Mouse (Mus musculus) spleen, postnatal 4 days (tissue): Measurements from ENCODE around the gene Lpar5.
"Not testable (repeated sequence)": the region's sequence is repeated elsewhere in the genome, so short reads cannot be mapped to it uniquely, and the experiment has no call there.

Source experiments
- DNase-seq, 2 experiments: peaks; one replicate each; pipeline ENCODE4 v3.0.0; 2022; ENCODE audit warnings: low spot score in 2 of 2

Lpar5 gene

DNA sequence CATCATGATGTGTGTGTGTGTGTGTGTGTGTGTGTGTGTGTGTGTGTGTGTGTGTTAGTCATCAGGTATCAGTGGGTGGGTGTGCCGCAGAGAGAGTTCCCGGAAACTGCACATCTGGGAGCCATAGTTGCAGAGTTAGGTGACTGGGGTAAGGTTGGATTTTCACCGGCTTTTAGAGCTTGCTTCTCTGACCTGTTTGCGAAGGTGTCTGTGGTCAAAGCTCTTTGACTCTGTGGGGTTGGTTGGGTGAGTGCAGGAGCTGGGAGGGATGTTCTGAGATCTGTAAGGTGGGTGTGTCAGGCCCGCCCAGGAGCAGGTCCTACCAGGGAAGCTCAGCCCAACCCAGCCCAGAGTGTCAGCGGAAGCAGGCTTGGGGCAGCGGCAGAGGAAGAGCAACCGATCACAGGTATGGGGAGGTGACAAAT is at the start of gene Lpar5:
Gene Lpar5 (plus strand): TSS at position 350 of the 425 bp plus-strand sequence.
- no peak for DNase-seq

DNA sequence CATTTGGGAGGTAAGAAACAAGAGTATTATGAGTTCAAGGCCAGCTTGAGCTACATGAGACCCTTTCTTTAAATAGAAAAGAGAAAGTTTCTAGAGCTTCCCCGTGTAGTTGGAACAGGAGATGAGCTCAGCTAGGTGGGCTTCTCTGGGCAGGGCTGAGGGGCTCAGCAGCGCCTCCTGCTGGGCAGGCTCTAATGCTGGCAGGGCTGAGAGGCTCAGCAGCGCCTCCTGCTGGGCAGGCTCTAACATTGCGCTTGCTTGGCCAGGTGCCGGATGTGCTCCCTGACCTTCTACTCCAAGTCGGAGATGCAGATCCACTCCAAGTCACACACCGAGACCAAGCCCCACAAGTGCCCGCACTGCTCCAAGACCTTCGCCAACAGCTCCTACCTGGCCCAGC is 37.2 kb upstream of the Lpar5 start:
- peak; percentile 64 to 91 for DNase-seq

DNA sequence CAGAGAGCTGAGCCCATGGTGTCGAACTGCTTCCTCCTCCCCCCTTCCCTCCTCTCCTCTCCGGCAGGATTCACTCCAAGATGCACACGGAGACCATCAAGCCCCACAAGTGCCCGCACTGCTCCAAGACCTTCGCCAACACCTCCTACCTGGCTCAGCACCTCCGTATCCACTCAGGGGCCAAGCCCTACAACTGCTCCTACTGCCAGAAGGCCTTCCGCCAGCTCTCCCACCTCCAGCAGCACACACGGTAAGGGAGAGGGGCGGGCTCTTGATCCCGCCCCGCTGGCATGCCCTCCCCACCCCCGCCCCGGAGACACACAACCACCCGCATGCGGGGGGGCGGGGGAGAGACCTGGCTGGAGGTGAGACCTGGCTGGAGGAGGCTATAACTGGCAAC is 36.1 kb upstream of the Lpar5 start:
- no peak for DNase-seq

DNA sequence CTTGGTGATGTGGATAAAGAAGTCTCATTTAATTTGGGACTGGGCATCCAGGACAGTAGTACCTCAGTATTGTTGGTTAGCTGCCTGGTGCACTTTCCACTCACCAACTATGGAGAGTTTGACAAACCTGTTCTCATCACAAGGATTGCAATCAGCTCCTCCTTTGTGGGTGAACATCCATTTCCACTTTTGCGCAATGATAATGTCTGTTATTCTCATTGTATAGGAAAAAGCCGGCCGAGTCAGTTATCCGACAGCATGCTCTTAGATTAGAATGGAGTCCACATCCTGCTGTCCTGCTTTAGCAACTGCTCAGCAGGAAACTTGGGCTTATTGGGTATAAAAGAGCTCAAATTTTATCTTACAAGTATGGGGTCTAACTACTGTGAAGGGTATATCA is 29.1 kb upstream of the Lpar5 start:
- no peak for DNase-seq

DNA sequence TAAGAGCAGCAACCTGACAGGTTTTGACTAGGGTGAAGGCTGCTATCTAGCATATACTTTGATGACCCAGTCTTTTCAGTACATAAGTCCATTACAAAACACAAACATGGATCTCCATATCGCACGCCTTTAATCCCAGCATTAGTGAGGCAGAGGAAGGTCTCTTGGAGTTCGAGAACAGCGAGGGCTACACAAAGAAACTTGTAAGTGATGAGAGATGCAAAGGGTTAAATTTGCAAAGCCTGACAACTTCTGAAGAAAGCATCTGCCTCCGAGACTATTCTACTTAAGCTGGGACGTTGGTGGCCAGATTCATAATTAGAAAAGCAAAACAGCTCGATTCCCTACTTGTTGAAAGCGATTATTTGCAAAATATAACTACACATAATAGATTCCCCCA is 28.6 kb upstream of the Lpar5 start:
- no peak for DNase-seq

DNA sequence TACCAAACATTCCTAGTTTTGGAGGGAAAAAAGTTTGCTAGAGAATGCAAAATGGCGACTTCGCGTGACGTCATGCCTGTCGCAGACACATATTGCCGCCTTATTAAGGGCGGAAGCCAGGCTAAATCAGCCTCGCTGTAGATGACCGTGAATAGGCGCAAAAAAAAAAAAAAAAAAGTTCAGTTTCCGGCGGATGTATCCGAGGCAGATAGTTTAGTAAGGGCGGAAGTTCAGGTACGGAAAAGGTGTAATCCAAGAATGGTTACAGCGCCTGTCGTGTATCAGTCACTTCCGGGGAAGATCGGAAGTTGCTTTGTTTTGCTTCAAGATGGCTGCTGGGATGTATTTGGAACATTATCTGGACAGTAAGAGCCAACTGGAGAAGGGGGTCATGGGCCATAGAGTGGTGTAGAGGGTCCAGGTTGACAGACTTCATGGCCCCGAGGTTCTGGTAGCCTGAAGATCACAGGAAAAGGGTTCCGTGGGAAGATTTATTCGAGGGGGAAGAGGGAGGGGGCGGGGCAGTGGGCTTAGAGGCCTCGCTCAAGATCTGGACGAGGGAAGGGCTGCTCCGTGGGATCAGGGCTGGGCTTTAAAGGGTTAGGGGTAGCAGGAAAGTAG is 28.1 kb upstream of the Lpar5 start, which contains the start of gene Ing4:
Gene Ing4 (plus strand): TSS at position 228 of the 621 bp plus-strand sequence.
- DNase-seq: peak; percentile 81 to 87

DNA sequence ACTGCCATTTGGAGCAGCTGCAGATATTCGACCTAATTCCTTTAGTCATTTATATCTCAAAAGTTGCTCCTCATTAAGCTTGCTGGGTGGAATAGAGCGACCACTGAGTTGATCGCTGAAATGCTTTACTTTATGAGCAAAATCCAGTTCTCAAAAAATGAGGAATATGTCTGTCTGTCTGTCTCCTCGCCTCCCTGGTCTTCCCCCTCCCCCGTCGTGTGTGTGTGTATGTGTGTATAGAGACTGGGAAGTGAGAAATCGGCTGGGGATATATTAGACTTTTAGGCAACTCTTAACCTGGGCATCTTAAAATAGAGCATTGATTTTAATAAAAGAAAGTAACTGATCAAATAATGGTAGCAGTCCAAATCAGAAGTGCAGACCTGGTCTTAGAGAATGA is 27.5 kb upstream of the Lpar5 start:
- no peak for DNase-seq

DNA sequence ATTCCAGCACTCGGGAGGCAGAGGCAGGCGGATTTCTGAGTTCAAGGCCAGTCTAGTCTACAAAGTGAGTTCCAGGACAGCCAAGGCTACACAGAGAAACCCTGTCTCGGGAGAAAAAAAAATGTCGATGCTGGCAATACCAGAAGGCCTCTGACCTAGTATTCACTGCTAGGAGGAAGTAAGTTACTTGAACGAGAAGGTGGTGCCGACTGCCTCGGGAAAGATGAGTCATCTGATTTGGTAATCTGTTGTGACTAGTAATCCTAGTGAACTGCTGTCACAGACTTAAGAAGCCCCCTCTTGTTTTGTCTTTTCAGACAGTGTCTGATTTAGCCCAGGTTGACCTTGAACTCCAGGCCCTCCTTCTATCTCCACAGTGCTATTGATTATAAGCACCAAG is 26.7 kb upstream of the Lpar5 start:
- no peak for DNase-seq

DNA sequence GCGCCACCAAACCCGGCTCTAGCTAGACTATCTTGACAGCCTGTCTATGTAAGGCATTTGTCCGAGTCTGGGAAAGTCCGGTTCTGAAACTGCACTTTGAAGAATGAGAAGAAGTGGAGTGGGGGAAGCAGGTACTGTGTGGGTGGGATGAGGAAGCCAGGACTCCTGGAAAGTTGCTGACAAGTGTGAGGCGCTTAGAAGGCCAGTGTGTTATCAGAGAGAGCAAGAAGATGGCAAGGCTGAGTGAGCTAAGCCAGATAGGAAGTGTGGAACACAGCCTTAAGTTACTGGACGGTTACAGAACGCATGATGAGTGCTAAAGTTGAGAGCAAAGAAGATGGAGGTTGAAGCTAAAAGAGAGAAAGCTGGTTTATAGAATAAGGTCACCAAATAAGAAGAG is 25.6 kb upstream of the Lpar5 start:
- no peak for DNase-seq

DNA sequence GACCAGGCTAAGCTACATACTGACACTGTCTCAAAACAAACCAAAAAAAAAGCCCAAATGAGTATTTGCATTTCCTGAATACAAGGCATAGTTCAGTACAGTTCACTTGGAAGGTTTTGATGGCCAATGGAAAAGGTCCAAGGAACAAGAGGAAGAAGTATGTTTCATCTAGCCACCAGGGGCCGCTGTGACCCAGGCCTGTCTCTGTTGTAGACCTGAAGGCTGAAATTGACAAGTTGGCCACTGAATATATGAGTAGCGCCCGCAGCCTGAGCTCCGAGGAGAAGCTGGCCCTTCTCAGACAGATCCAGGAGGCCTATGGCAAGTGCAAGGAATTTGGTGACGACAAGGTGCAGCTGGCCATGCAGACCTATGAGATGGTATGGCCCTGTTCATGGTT is 21.0 kb upstream of the Lpar5 start:
- peak; percentile 76 to 90 for DNase-seq

DNA sequence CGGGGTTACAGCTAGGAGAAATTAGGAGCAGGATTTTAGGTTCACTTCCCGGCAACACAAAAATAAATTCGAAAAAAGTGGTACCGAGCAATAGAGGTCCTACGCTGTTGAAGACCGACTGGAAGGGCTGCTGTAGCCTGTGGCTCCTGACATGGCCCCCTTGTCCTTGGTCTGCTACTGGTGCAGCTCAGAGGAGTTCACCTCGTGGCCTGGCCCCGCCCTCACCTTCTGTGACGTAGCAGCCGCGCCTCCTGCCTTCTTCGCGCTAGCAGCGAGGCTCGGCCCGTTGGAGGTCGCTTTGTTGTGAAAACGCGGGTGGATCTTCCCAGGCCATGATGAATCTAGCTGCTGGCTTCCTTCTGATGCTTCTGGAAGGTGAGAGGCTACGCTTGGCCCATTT is 18.0 kb upstream of the Lpar5 start, which contains the start of gene Acrbp:
Gene Acrbp (plus strand): TSS at position 12 of the 400 bp plus-strand sequence.
- DNase-seq: no peak

DNA sequence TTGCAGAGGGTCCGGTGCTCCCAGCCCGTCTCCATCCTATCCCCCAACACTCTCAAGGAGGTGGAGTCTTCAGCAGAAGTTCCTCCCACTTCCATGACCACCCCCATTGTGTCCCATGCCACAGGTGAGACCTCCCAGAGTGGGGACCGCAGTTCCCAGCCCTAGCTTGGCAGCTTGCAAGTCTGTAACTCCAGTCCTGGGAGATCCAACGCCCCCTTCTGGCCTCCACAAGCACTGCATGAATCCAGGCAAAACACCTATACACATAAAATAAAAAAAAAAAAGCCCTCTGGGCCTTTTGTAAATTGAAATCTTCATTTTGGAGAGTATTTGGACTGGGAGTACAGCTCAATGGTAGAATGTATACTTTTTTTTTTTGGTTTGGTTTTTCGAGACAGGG is 16.5 kb upstream of the Lpar5 start:
- no peak for DNase-seq

DNA sequence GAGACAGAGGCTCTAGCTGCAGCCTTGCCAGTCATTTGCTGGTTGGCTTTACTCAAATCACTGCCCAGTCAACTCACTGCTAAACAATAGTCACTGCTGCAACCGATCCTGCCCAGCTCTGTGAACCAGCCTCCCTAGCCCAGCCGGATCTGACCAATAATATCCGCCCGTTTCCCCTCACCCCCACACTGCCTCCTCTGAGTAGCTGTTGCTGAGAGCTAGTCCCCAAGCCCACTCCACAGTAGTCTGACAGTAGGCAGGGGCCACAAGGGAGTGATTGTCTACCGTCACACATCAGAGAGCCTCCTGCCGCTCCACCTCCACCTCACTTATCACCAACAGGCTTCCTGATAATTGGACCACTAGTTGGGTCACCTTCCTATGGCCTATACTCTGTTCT is 6.2 kb upstream of the Lpar5 start:
- no peak for DNase-seq

DNA sequence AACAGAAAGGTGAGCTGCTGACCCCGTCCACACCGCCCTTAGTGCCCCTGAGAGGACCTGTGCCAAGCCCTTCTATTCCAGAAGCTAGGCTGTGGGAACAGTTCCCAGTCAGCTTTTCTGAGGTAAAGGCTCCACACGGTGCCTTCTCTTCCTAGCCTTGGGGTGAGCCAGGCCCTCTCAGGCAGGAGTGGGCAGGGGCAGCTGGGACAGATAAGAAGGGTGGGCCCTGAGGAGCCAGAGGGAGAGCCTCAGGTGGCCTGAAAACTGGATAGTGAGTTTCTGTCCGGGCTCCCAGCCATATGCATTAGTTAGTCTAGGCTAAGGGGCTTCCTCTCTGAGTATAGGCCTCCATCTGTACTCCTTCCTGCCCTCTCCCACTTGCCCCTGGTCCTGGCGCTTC is 5.2 kb upstream of the Lpar5 start:
- DNase-seq: no peak

DNA sequence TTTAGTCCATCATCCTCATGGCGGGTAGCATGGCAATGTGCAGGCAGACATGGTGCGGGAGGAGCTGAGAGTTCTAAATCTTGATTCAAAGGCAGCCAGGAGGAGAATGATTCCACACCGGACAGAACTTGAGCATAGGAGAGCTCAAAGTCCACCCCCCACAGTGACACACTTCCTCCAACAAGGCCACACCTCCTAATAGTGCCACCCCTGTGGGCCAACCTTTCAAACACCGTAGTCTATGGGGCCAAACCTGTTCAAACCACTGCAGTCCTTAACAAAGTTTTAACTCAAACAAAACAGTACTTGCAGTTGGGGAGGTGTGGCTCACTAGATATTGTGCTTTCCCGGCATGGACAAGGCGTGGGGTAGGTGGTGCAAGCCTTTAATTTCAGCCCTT is 3.8 kb upstream of the Lpar5 start:
- DNase-seq: no peak

DNA sequence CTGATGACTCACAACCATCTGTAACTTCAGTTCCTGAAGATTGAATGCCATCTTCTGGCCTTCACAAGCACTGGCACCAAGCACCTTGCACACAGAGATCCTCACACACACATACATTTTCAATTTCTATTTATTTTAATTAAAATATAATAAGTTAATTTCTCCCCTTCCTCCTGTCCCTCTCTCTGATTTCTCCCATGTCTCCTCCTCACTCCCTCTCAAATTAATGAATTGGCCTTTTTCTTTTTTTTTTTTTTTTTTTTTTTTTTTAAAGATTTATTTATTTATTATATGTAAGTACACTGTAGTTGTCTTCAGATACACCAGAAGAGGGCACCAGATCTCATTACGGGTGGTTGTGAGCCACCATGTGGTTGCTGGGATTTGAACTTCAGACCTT is 2.5 kb upstream of the Lpar5 start:
- DNase-seq: not testable (repeated sequence)

DNA sequence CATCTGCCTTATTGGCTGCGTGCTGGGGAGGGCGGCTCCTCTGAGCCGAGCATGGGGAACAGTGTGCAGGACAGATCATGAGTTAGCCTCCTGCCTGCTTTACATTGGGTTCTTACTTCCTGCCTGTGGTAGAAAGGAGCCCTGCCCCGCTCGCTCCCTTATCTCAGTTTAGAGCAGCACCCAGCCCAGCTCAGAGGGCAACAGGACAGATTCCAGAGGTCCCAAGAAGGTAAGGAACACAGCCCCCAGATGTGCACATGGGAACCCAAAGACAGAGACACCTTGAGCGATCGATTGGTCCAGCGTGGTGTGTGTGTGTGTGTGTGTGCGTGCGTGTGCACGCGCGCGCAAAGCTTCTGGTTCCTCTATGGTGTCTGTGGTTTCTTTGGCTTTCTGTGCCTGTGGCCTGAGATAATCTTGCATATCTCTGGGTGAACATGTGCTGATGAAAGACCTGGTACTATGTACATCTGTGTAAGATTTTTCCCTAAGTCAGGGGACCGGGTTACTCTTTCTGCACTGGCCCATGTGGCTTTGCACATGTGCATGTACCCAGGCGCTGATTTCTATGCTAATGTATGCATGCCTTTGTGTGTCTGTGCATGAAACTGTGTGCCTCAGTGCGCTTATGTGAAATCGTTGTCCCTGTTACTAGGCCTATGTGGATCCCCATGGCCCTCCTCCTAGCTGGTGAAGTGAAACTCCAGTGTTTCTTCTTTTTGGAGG is 3.6 kb downstream of the Lpar5 start:
- DNase-seq: peak; percentile 71 to 82

DNA sequence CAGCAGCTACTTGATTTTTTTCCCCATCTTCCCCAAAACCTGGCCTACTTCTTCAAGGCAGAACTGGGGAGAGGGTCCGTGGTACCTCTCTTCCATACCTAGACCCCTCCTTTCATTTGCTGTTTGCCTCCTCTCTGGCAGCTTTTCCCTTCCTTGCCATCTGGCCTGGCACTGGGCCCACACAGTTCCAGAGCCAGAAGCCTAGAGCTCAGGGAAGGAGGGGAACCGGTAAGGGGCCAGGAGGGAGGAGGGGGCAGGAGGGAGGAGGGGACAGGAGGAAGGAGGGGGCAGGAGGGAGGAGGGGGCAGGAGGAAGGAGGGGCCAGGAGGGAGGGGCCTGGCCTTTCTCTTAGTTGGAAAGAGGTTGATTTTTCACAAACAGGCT is 4.2 kb downstream of the Lpar5 start:
- DNase-seq: peak in 1 of 2 experiments; percentile 62

DNA sequence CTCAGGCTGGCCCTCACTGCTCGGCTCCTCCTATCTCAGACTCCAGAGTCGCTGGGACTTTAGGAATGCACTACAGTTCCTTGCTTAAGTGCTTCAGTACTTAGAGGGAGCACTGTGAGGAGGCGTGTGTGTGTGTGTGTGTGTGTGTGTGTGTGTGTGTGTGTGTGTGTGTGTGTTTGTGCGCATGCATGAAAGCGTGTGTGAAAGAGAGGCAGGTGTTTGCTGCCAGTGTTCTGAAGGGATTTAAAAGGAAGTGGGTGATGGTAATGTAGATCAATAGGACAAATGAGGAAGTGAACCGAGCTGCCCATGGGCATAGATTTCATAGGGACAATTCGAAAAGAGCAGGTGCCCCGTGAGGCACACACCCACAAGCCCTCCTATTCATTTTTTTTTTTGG is 6.1 kb downstream of the Lpar5 start:
- no peak for DNase-seq

DNA sequence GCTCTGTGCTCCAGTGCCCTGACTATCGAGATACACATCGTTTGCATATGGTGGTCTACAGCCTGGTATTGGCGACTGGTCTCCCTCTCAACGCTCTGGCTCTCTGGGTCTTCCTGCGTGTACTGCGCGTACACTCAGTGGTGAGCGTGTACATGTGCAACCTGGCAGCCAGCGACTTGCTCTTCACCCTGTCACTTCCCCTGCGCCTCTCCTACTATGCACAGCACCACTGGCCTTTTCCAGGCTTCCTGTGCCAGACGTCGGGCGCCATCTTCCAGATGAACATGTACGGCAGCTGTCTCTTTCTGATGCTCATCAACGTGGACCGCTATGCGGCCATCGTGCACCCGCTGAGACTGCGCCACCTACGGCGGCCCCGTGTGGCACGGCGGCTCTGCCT is 13.7 kb downstream of the Lpar5 start:
- peak in 1 of 2 experiments; percentile 57 for DNase-seq

DNA sequence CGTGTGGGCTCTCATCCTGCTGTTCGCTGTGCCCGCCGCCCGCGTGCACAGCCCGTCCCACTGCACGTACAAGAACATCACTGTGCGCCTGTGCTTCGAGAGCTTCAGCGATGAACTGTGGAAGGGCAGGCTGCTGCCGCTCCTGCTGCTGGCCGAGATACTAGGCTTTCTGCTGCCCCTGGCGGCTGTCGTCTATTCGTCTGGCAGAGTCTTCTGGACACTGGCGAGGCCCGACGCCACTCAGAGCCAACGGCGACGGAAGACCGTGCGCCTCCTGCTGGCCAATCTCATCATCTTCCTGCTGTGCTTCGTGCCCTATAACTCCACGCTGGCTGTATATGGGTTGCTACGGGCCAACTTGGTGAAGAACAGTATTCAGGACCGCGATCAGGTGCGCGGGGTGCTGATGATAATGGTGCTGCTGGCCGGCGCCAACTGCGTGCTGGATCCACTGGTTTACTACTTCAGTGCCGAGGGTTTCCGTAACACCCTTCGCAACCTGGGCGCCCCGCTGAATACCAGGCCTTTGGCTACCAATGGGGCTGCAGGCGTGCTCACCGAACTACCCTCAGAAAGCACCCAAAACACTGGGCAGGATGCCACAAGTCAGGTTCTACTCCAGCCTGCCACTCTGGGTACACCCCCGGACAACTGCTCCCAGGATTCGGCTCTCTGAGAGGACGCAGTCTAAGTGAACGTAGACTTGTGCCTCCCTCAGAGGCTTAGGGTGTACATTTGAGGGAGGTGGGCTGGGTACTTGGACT is 14.3 kb downstream of the Lpar5 start:
- peak; percentile 72 to 86 for DNase-seq

DNA sequence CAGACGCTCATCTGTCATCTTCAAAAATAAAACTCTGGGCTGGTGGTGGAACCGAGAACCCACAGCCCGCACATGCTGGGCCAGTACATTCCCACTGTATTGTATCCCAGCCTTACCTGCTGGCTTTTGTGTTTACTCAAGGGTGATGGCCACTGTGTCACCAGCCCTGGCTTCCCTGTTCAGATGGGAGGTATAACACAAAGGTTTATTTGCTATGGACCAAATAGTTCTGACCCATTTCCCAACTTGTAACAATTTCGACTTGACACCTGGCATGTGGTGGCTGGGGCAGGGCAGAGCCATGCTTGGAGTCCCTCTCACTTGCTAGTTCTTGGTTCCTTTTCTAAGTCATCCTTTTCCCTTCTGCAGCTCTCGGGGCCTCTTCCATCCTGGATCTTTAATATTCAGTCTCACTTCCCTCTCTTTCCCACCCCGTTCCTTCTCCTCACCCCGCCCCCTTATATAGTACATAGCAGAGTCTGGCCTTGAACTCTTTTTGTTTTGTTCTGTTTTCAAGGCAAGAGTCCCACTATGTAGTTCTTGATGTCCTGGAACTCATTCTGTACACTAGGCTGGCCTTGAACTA is 15.2 kb downstream of the Lpar5 start:
- DNase-seq: no peak
